Mouse (Mus musculus): ENCODE results near the gene Gm20696.

DNA sequence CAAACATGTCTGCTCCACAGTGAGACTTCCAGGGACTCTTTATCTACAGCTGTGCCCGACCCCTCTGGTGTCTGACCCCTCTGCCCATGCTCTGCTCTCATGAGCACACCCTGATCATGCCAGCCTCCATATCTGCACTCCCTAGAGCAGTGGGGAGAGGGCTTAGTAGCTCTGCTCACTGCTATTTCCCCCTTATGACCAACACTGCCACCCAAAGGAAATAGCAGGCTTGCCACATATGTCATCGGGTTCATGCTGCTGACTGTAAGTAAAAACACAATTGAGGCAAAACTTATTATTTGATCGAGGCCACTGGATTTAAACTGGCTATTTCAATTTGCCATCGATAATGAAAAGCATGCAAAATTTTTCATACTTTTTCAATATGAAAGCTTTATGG is 414.7 kb downstream of the Gm20696 start:
- TF ChIP-seq MAFK (IDR thresholded peaks at IDR 0.05; ENCODE audit: insufficient read depth, low read depth, low read length) (no peak), ZNF384 (IDR thresholded peaks at IDR 0.05; ENCODE audit: low read depth, low read length) (no peak), HCFC1 (IDR thresholded peaks at IDR 0.05; ENCODE audit: borderline replicate concordance, insufficient read depth, low read length) (no peak), CHD2 (IDR thresholded peaks at IDR 0.05; ENCODE audit: low read depth, low read length) (no peak), ZC3H11A (IDR thresholded peaks at IDR 0.05; ENCODE audit: borderline replicate concordance, low read depth, low read length) (no peak)
